Mouse (Mus musculus): Measurements from ENCODE around the gene Tfap4. TPM values are rescaled to one million over a fixed set of nuclear protein-coding genes. Genes with fewer than 3 reads are reported as not detected.
A peak's percentile ranks its signal among the peaks of the same experiment; 100 is the strongest.
"Not testable (repeated sequence)": the region's sequence is repeated elsewhere in the genome, so short reads cannot be mapped to it uniquely, and the experiment has no call there.

The Tfap4 gene
- total RNA-seq, 4 experiments from 2014 or later = 2.8 to 6.2 (median 3.6) TPM

GRCm38 (mm10) chr16:4592909-4593875 lies 33.5 kb upstream of the Tfap4 start:
- DNase-seq (ENCODE audit: low spot score) = no peak

- no peak for DNase-seq (ENCODE audit: low spot score)
Observed at GRCm38 (mm10) chr16:4590236-4590635, 30.6 kb upstream of the Tfap4 start.

- DNase-seq (ENCODE audit: low spot score) = no peak
Observed at GRCm38 (mm10) chr16:4587516-4588210, 28.0 kb upstream of the Tfap4 start.

- DNase-seq (ENCODE audit: low spot score) = peak; percentile 94
Observed at GRCm38 (mm10) chr16:4586531-4587123, 27.0 kb upstream of the Tfap4 start.

- no peak for DNase-seq (ENCODE audit: low spot score)
Observed at GRCm38 (mm10) chr16:4585642-4586530, 26.2 kb upstream of the Tfap4 start.

GRCm38 (mm10) chr16:4584438-4584837 lies 24.8 kb upstream of the Tfap4 start:
- no peak for DNase-seq (ENCODE audit: low spot score)

- DNase-seq (ENCODE audit: low spot score) = no peak
Observed at GRCm38 (mm10) chr16:4583807-4584206, 24.2 kb upstream of the Tfap4 start.

- DNase-seq (ENCODE audit: low spot score) = not testable (repeated sequence)
Observed at GRCm38 (mm10) chr16:4581179-4581578, 21.5 kb upstream of the Tfap4 start.

GRCm38 (mm10) chr16:4578630-4579029 lies 19.0 kb upstream of the Tfap4 start:
- DNase-seq (ENCODE audit: low spot score) = no peak

- DNase-seq (ENCODE audit: low spot score) = no peak
Observed at GRCm38 (mm10) chr16:4576873-4577272, 17.2 kb upstream of the Tfap4 start.

GRCm38 (mm10) chr16:4576038-4576437 lies 16.4 kb upstream of the Tfap4 start:
- DNase-seq (ENCODE audit: low spot score) = no peak

GRCm38 (mm10) chr16:4570737-4571136 lies 11.1 kb upstream of the Tfap4 start:
- DNase-seq (ENCODE audit: low spot score) = no peak

- peak; percentile 85 for DNase-seq (ENCODE audit: low spot score)
Observed at GRCm38 (mm10) chr16:4567912-4568311, 8.3 kb upstream of the Tfap4 start.

GRCm38 (mm10) chr16:4560145-4560952 lies 695 bp upstream of the Tfap4 start:
- DNase-seq (ENCODE audit: low spot score) = peak; percentile 71

GRCm38 (mm10) chr16:4558980-4559631 lies 548 bp downstream of the Tfap4 start:
- DNase-seq (ENCODE audit: low spot score) = peak; percentile 71

GRCm38 (mm10) chr16:4558384-4558979 lies 1.2 kb downstream of the Tfap4 start:
- DNase-seq (ENCODE audit: low spot score) = peak; percentile 91

- DNase-seq (ENCODE audit: low spot score) = peak; percentile 51
Observed at GRCm38 (mm10) chr16:4557949-4558348, 1.7 kb downstream of the Tfap4 start.

- DNase-seq (ENCODE audit: low spot score) = no peak
Observed at GRCm38 (mm10) chr16:4557085-4557484, 2.6 kb downstream of the Tfap4 start.

GRCm38 (mm10) chr16:4555555-4555954 lies 4.1 kb downstream of the Tfap4 start:
- no peak for DNase-seq (ENCODE audit: low spot score)

Measured in heart, adult 8-10 months (tissue).